Mouse (Mus musculus): ENCODE measurements around the gene Pus1. TPM values are rescaled to one million over a fixed set of nuclear protein-coding genes. Genes with fewer than 3 reads are reported as not detected.

The Pus1 gene
- polyA plus RNA-seq, 1 experiment from 2014 or later, result 25.2 TPM

DNA sequence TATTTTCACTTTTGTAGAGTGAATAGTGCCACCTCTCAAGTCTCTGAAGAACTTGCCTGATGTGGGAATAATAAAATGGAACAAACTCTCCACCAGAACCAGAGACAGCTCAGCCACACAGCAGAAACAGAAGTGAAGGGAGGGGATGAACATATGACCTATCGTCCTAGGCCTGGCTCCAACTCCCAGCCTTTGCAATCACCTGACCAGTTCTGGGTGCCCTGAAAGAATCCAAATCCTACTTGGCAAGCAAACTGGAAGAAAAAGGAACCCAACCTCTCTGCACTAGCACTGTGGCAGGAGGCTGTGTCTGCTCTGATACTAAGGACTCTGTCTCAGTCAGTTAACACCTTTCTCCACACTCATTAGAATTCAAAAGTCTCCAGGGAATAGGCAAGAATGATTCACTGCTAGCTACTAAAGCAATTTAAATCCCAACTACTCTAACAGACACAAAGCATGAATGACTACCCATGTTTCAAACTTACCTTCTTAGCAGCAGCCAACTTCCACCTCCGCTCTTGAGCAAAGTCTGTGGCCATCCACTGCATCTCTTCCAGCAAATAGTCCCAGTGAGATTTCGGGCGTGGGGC, 47.1 kb downstream of the Pus1 start:
- Histone ChIP-seq H3K27me3 (ENCODE audit: control insufficient read depth, insufficient read depth, low read length) (no peaks in the 10 kb centered on the region), H3K9ac (ENCODE audit: low read depth, low read length) (no peak overlapping the region), H3K9me3 (ENCODE audit: control insufficient read depth, low read length) (no peaks in the 10 kb centered on the region), H3K27ac (ENCODE audit: low read depth, low read length) (no peak overlapping the region), H3K4me3 (ENCODE audit: low read length) (no peak overlapping the region), H3K4me1 (ENCODE audit: control insufficient read depth, insufficient read depth, low read length) (no peaks in the 10 kb centered on the region), H3K4me2 (replicated peaks; ENCODE audit: low read depth, low read length) (no peak overlapping the region), H3K36me3 (ENCODE audit: control insufficient read depth, insufficient read depth, low read length) (peaks cover 79% of the 10 kb centered on the region)
- 94% methylated on average over 4 of the region's 4 CpGs for WGBS
- ATAC-seq (ENCODE audit: low FRiP score, low TSS enrichment), result no peak

- no peak overlapping the region for H3K4me2 ChIP-seq (replicated peaks; ENCODE audit: low read depth, low read length)
- H3K4me1 ChIP-seq (ENCODE audit: control insufficient read depth, insufficient read depth, low read length), result no peaks in the 10 kb centered on the region
- H3K9ac ChIP-seq (ENCODE audit: low read depth, low read length), result no peak overlapping the region
- ATAC-seq (ENCODE audit: low FRiP score, low TSS enrichment), result no peak
- no peaks in the 10 kb centered on the region for H3K27me3 ChIP-seq (ENCODE audit: control insufficient read depth, insufficient read depth, low read length)
- no peak overlapping the region for H3K4me3 ChIP-seq (ENCODE audit: low read length)
- no peak overlapping the region for H3K27ac ChIP-seq (ENCODE audit: low read depth, low read length)
- H3K9me3 ChIP-seq (ENCODE audit: control insufficient read depth, low read length), result no peaks in the 10 kb centered on the region
- H3K36me3 ChIP-seq (ENCODE audit: control insufficient read depth, insufficient read depth, low read length), result peaks cover 74% of the 10 kb centered on the region
- WGBS, result 90% methylated on average over 2 of the region's 2 CpGs
Measured at GRCm38 (mm10) chr5:110731227-110731626, 49.2 kb downstream of the Pus1 start.

GRCm38 (mm10) chr5:110727850-110728249, 52.6 kb downstream of the Pus1 start:
- no peak overlapping the region for H3K4me3 ChIP-seq (ENCODE audit: low read length)
- no peak overlapping the region for H3K9ac ChIP-seq (ENCODE audit: low read depth, low read length)
- H3K36me3 ChIP-seq (ENCODE audit: control insufficient read depth, insufficient read depth, low read length), result peaks cover 82% of the 10 kb centered on the region
- H3K27me3 ChIP-seq (ENCODE audit: control insufficient read depth, insufficient read depth, low read length), result no peaks in the 10 kb centered on the region
- no peaks in the 10 kb centered on the region for H3K4me1 ChIP-seq (ENCODE audit: control insufficient read depth, insufficient read depth, low read length)
- no peaks in the 10 kb centered on the region for H3K9me3 ChIP-seq (ENCODE audit: control insufficient read depth, low read length)
- 87% methylated on average over 1 of the region's 1 CpGs for WGBS
- ATAC-seq (ENCODE audit: low FRiP score, low TSS enrichment), result no peak
- no peak overlapping the region for H3K27ac ChIP-seq (ENCODE audit: low read depth, low read length)
- no peak overlapping the region for H3K4me2 ChIP-seq (replicated peaks; ENCODE audit: low read depth, low read length)

Other genes starting within 250 kb of the Pus1 start
- 0.09 TPM in 1 of 2 replicates, not detected in the other for gene Galnt9, start 236.3 kb downstream of the Pus1 start, polyA plus RNA-seq (2014; fragmentation: Nextera tagmentation; extraction: Ambion mirVana)
- 47.4 and 61.4 TPM in 2 replicates for gene Noc4l, start 127.2 kb downstream of the Pus1 start, polyA plus RNA-seq (2014; fragmentation: Nextera tagmentation; extraction: Ambion mirVana)
- gene Ddx51, start 127.2 kb downstream of the Pus1 start, polyA plus RNA-seq (2014; fragmentation: Nextera tagmentation; extraction: Ambion mirVana), result 23.9 and 31.1 TPM in 2 replicates
- 30.7 and 56.3 TPM in 2 replicates for gene Ep400, start 9.9 kb downstream of the Pus1 start, polyA plus RNA-seq (2014; fragmentation: Nextera tagmentation; extraction: Ambion mirVana)
- 33.6 and 34.6 TPM in 2 replicates for gene Ulk1, start 29.4 kb upstream of the Pus1 start, polyA plus RNA-seq (2014; fragmentation: Nextera tagmentation; extraction: Ambion mirVana)
- gene Hscb, start 59.1 kb upstream of the Pus1 start, polyA plus RNA-seq (2014; fragmentation: Nextera tagmentation; extraction: Ambion mirVana), result 31.0 and 31.3 TPM in 2 replicates
- 36.2 and 37.5 TPM in 2 replicates for gene Chek2, start 59.3 kb upstream of the Pus1 start, polyA plus RNA-seq (2014; fragmentation: Nextera tagmentation; extraction: Ambion mirVana)
- gene Ttc28, start 99.1 kb upstream of the Pus1 start, polyA plus RNA-seq (2014; fragmentation: Nextera tagmentation; extraction: Ambion mirVana), result 19.3 and 24.7 TPM in 2 replicates

Data from kidney, embryonic 14.5 days (tissue).